Mouse (Mus musculus): ENCODE data around the gene Olfr1026. TPM values are rescaled to one million over a fixed set of nuclear protein-coding genes. Genes with fewer than 3 reads are reported as not detected.

Olfr1026 gene
- polyA plus RNA-seq (2015; fragmentation: Illumina TruSeq; extraction: RNeasy Lipid Tissue Mini Kit (QIAGEN cat#74804); ENCODE audit: insufficient read depth, low replicate concordance), result not detected

DNA sequence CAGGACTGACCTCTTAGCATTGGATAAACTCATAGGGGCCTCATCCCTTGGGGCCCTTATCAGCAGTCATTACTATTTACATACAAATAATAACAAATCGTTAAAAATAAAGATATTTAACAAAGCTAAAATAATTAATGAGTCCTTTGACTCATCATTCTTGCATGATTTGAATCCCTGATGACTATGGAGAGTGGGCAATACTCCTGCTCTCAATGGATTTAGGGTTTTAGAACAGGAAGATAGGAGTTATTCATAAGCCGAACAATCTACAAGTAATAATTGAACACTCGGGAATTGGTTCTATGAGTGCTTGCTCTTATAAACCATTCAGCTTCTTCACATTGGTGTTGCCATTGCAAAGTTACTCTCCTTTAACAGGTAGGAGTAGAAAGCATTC lies at the start of gene Olfr1026:
TSS of gene Olfr1026 (plus strand) at position 301 of the 400 bp plus-strand sequence.

DNA sequence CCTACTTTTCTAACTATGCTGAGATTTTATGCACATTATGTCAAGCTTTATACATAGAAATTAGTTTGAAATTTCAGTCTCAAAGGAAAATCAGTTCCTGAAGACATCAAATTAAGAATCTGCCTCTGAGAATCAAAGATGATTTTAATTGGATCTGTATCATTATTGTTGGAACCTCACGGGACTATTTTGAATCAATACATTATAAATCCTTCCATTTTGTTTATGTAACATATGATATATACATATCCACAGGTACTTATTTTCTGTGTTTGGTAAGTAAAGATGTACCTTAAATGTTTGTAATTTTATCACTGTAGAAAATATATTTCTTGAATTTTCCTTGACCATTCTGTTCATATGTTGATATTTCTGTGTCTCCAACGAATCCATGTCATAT lies 36.0 kb upstream of the Olfr1026 start, which contains the start of gene Olfr1023:
TSS of gene Olfr1023 (plus strand) at position 301 of the 400 bp plus-strand sequence.

DNA sequence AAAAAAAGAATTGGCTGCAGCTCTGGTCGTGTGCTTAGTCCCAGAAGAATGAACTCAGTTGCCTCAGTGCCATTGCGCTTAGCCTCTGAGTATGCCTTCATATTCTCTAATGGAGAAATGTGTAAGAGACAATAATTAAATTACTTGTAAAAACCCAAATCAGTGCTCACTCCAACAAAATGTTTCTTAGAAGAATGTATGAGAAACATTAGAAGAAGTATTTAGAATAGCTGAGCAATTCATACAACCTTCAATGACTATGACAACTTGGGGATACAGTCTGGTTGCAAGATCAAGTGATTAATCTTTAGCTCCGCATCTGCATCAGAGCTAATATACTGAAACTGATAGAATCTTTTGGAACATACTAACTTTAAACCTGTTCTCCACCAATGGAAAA lies 16.4 kb upstream of the Olfr1026 start, which contains the start of gene Olfr1024:
TSS of gene Olfr1024 (minus strand) at position 101 of the 400 bp plus-strand sequence.

DNA sequence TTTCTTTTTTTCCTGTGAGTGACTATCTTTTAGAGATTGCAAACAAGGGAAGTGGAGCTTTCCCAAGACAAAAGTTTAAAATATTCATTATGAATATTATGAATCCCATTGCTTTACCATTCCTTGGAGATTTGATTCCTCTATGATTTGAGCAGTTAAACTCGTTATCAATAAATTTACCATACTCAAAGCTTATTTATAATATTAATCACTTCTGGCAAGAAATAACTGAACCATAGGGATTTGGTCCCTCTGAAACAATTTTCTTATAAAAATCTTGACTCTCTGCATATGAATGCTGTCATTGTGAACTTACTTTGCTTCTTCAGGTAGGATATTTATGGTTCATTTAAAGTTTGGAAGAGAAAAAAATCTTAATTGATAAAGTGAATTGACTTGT lies 6.5 kb upstream of the Olfr1026 start, which contains the start of gene Olfr1025-ps1:
TSS of gene Olfr1025-ps1 (plus strand) at position 301 of the 400 bp plus-strand sequence.

DNA sequence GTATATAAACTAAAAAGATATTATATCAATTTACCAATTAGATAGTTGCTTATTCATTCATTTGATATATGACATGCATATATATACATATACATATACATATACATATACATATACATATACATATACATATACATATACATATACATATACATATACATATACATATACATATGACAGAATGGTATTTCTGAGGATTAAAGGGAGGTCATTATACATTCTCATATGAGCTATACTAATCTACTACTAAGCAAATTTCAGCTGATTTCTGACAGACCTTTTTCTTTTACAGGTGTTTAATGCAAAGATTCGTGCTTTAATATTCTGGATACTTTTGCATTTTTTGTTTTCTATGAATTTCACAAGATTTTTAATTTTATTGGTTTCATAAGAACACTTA lies 28.8 kb downstream of the Olfr1026 start, which contains the start of gene Olfr1028:
TSS of gene Olfr1028 (plus strand) at position 301 of the 400 bp plus-strand sequence.

DNA sequence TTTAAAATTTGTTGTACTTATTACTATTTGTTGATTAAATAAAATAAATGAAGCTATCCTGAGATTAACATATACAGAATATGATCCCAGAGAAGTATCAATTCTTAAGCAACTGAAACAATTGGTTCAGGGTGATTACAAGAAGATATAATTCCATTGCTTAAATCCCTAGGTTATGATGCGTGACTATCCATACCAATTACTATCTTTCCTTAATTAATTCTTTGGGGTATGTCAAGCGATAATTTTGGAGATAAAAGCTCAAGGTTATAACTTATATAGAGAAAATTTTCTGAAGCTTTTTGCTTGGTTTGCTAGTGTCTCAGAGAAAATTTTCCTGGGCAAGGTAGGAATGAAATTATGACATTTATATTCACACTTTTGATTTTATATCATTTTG lies 52.2 kb downstream of the Olfr1026 start, which contains the start of gene Olfr1029:
TSS of gene Olfr1029 (plus strand) at position 301 of the 400 bp plus-strand sequence.

Other genes with a start within 250 kb of the Olfr1026 start
- not detected for gene Olfr1006, start 242.8 kb upstream of the Olfr1026 start, polyA plus RNA-seq (2015; fragmentation: Illumina TruSeq; extraction: RNeasy Lipid Tissue Mini Kit (QIAGEN cat#74804); ENCODE audit: insufficient read depth, low replicate concordance)
- gene Olfr1008, start 232.1 kb upstream of the Olfr1026 start, polyA plus RNA-seq (2015; fragmentation: Illumina TruSeq; extraction: RNeasy Lipid Tissue Mini Kit (QIAGEN cat#74804); ENCODE audit: insufficient read depth, low replicate concordance), result not detected
- gene Olfr1009, start 206.1 kb upstream of the Olfr1026 start, polyA plus RNA-seq (2015; fragmentation: Illumina TruSeq; extraction: RNeasy Lipid Tissue Mini Kit (QIAGEN cat#74804); ENCODE audit: insufficient read depth, low replicate concordance), result not detected
- not detected for gene Olfr1012, start 158.8 kb upstream of the Olfr1026 start, polyA plus RNA-seq (2015; fragmentation: Illumina TruSeq; extraction: RNeasy Lipid Tissue Mini Kit (QIAGEN cat#74804); ENCODE audit: insufficient read depth, low replicate concordance)
- gene Olfr1013, start 154.5 kb upstream of the Olfr1026 start, polyA plus RNA-seq (2015; fragmentation: Illumina TruSeq; extraction: RNeasy Lipid Tissue Mini Kit (QIAGEN cat#74804); ENCODE audit: insufficient read depth, low replicate concordance), result not detected
- not detected for gene Olfr1014, start 148.8 kb upstream of the Olfr1026 start, polyA plus RNA-seq (2015; fragmentation: Illumina TruSeq; extraction: RNeasy Lipid Tissue Mini Kit (QIAGEN cat#74804); ENCODE audit: insufficient read depth, low replicate concordance)
- gene Olfr1015, start 139.5 kb upstream of the Olfr1026 start, polyA plus RNA-seq (2015; fragmentation: Illumina TruSeq; extraction: RNeasy Lipid Tissue Mini Kit (QIAGEN cat#74804); ENCODE audit: insufficient read depth, low replicate concordance), result not detected
- gene Olfr1016, start 119.0 kb upstream of the Olfr1026 start, polyA plus RNA-seq (2015; fragmentation: Illumina TruSeq; extraction: RNeasy Lipid Tissue Mini Kit (QIAGEN cat#74804); ENCODE audit: insufficient read depth, low replicate concordance), result not detected
- gene Olfr1018, start 103.1 kb upstream of the Olfr1026 start, polyA plus RNA-seq (2015; fragmentation: Illumina TruSeq; extraction: RNeasy Lipid Tissue Mini Kit (QIAGEN cat#74804); ENCODE audit: insufficient read depth, low replicate concordance), result not detected
- gene Olfr1019, start 76.1 kb upstream of the Olfr1026 start, polyA plus RNA-seq (2015; fragmentation: Illumina TruSeq; extraction: RNeasy Lipid Tissue Mini Kit (QIAGEN cat#74804); ENCODE audit: insufficient read depth, low replicate concordance), result not detected
- gene Olfr1020, start 74.5 kb upstream of the Olfr1026 start, polyA plus RNA-seq (2015; fragmentation: Illumina TruSeq; extraction: RNeasy Lipid Tissue Mini Kit (QIAGEN cat#74804); ENCODE audit: insufficient read depth, low replicate concordance), result not detected
- not detected for gene Olfr1022, start 53.0 kb upstream of the Olfr1026 start, polyA plus RNA-seq (2015; fragmentation: Illumina TruSeq; extraction: RNeasy Lipid Tissue Mini Kit (QIAGEN cat#74804); ENCODE audit: insufficient read depth, low replicate concordance)
- gene Olfr1023, start 35.9 kb upstream of the Olfr1026 start, polyA plus RNA-seq (2015; fragmentation: Illumina TruSeq; extraction: RNeasy Lipid Tissue Mini Kit (QIAGEN cat#74804); ENCODE audit: insufficient read depth, low replicate concordance), result not detected
- gene Olfr1024, start 16.5 kb upstream of the Olfr1026 start, polyA plus RNA-seq (2015; fragmentation: Illumina TruSeq; extraction: RNeasy Lipid Tissue Mini Kit (QIAGEN cat#74804); ENCODE audit: insufficient read depth, low replicate concordance), result not detected
- gene Olfr1025-ps1, start 6.4 kb upstream of the Olfr1026 start, polyA plus RNA-seq (2015; fragmentation: Illumina TruSeq; extraction: RNeasy Lipid Tissue Mini Kit (QIAGEN cat#74804); ENCODE audit: insufficient read depth, low replicate concordance), result not detected
- gene Olfr1028, start 28.9 kb downstream of the Olfr1026 start, polyA plus RNA-seq (2015; fragmentation: Illumina TruSeq; extraction: RNeasy Lipid Tissue Mini Kit (QIAGEN cat#74804); ENCODE audit: insufficient read depth, low replicate concordance), result not detected
- gene Olfr1029, start 52.3 kb downstream of the Olfr1026 start, polyA plus RNA-seq (2015; fragmentation: Illumina TruSeq; extraction: RNeasy Lipid Tissue Mini Kit (QIAGEN cat#74804); ENCODE audit: insufficient read depth, low replicate concordance), result not detected
- gene Olfr1030, start 57.7 kb downstream of the Olfr1026 start, polyA plus RNA-seq (2015; fragmentation: Illumina TruSeq; extraction: RNeasy Lipid Tissue Mini Kit (QIAGEN cat#74804); ENCODE audit: insufficient read depth, low replicate concordance), result not detected
- not detected for gene Olfr1031, start 68.7 kb downstream of the Olfr1026 start, polyA plus RNA-seq (2015; fragmentation: Illumina TruSeq; extraction: RNeasy Lipid Tissue Mini Kit (QIAGEN cat#74804); ENCODE audit: insufficient read depth, low replicate concordance)
- gene Olfr1032, start 84.0 kb downstream of the Olfr1026 start, polyA plus RNA-seq (2015; fragmentation: Illumina TruSeq; extraction: RNeasy Lipid Tissue Mini Kit (QIAGEN cat#74804); ENCODE audit: insufficient read depth, low replicate concordance), result not detected
- 3.5 TPM for gene Olfr1033, start 99.1 kb downstream of the Olfr1026 start, polyA plus RNA-seq (2015; fragmentation: Illumina TruSeq; extraction: RNeasy Lipid Tissue Mini Kit (QIAGEN cat#74804); ENCODE audit: insufficient read depth, low replicate concordance)
- gene Olfr1034, start 124.3 kb downstream of the Olfr1026 start, polyA plus RNA-seq (2015; fragmentation: Illumina TruSeq; extraction: RNeasy Lipid Tissue Mini Kit (QIAGEN cat#74804); ENCODE audit: insufficient read depth, low replicate concordance), result 0.54 TPM
- not detected for gene Olfr1036, start 152.4 kb downstream of the Olfr1026 start, polyA plus RNA-seq (2015; fragmentation: Illumina TruSeq; extraction: RNeasy Lipid Tissue Mini Kit (QIAGEN cat#74804); ENCODE audit: insufficient read depth, low replicate concordance)
- not detected for gene Olfr1037, start 165.8 kb downstream of the Olfr1026 start, polyA plus RNA-seq (2015; fragmentation: Illumina TruSeq; extraction: RNeasy Lipid Tissue Mini Kit (QIAGEN cat#74804); ENCODE audit: insufficient read depth, low replicate concordance)
- not detected for gene Olfr1039, start 214.4 kb downstream of the Olfr1026 start, polyA plus RNA-seq (2015; fragmentation: Illumina TruSeq; extraction: RNeasy Lipid Tissue Mini Kit (QIAGEN cat#74804); ENCODE audit: insufficient read depth, low replicate concordance)
- not detected for gene Olfr1040, start 225.2 kb downstream of the Olfr1026 start, polyA plus RNA-seq (2015; fragmentation: Illumina TruSeq; extraction: RNeasy Lipid Tissue Mini Kit (QIAGEN cat#74804); ENCODE audit: insufficient read depth, low replicate concordance)
- not detected for gene Olfr1042, start 240.3 kb downstream of the Olfr1026 start, polyA plus RNA-seq (2015; fragmentation: Illumina TruSeq; extraction: RNeasy Lipid Tissue Mini Kit (QIAGEN cat#74804); ENCODE audit: insufficient read depth, low replicate concordance)
- not detected for gene Olfr1043, start 246.0 kb downstream of the Olfr1026 start, polyA plus RNA-seq (2015; fragmentation: Illumina TruSeq; extraction: RNeasy Lipid Tissue Mini Kit (QIAGEN cat#74804); ENCODE audit: insufficient read depth, low replicate concordance)

All from spleen, adult 10 weeks (tissue).